Mouse (Mus musculus): Measurements from ENCODE around the gene Gcsam. TPM values are rescaled to one million over a fixed set of nuclear protein-coding genes. Genes with fewer than 3 reads are reported as not detected.

The Gcsam gene
- polyA plus RNA-seq, 1 experiment from 2014 or later, result not detected

GRCm38 (mm10) chr16:45654465-45654864, 44.3 kb downstream of the Gcsam start:
- WGBS, result 62% methylated on average over 9 of the region's 9 CpGs
- Histone ChIP-seq H3K36me3 (no peaks in the 10 kb centered on the region), H3K27ac (no peak overlapping the region), H3K9me3 (replicated peaks) (no peaks in the 10 kb centered on the region), H3K4me1 (peaks cover 10% of the 10 kb centered on the region), H3K4me3 (no peak overlapping the region; the same call in 1 of the 2 replicates), H3K27me3 (ENCODE audit: low read depth, poor library complexity, severe bottlenecking) (peaks cover 31% of the 10 kb centered on the region)
- DNase-seq (ENCODE audit: low spot score), result no peak

GRCm38 (mm10) chr16:45657574-45658159, 47.5 kb downstream of the Gcsam start:
- Histone ChIP-seq H3K9me3 (replicated peaks) (no peaks in the 10 kb centered on the region), H3K4me3 (no peak overlapping the region), H3K36me3 (no peaks in the 10 kb centered on the region), H3K4me1 (peaks cover 10% of the 10 kb centered on the region), H3K27me3 (ENCODE audit: low read depth, poor library complexity, severe bottlenecking) (peaks cover 27% of the 10 kb centered on the region), H3K27ac (no peak overlapping the region)
- no peak for DNase-seq (ENCODE audit: low spot score)
- WGBS, result 91% methylated on average over 12 of the region's 12 CpGs

GRCm38 (mm10) chr16:45658248-45658647, 48.1 kb downstream of the Gcsam start:
- no peaks in the 10 kb centered on the region for H3K36me3 ChIP-seq
- peaks cover 9% of the 10 kb centered on the region for H3K4me1 ChIP-seq
- H3K9me3 ChIP-seq (replicated peaks), result no peaks in the 10 kb centered on the region
- no peak overlapping the region for H3K4me3 ChIP-seq
- no peak for DNase-seq (ENCODE audit: low spot score)
- WGBS, result 86% methylated on average over 1 of the region's 1 CpGs
- peaks cover 21% of the 10 kb centered on the region for H3K27me3 ChIP-seq (ENCODE audit: low read depth, poor library complexity, severe bottlenecking)
- no peak overlapping the region for H3K27ac ChIP-seq

DNA sequence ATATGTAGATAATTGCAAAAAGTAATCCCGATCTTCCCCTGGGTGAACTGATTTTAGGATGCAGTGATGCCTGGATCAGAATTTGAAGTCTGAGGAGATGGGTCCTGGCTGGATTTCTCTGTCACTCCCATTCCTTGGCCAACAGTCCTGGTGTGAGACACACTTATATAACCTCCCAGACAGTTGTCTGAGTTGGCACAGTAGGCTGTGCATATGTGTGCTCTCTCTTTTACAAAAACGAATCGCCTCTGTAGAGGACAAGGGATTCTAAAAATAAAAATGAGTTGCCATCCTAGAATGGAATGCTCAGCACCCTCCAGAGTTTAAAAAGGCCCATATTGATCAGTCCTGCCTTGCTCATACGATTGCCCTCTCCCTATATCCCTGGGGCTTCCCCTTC, 49.4 kb downstream of the Gcsam start:
- Histone ChIP-seq H3K9me3 (replicated peaks) (no peaks in the 10 kb centered on the region), H3K36me3 (no peaks in the 10 kb centered on the region), H3K4me3 (no peak overlapping the region), H3K27me3 (ENCODE audit: low read depth, poor library complexity, severe bottlenecking) (peaks cover 8% of the 10 kb centered on the region), H3K27ac (no peak overlapping the region), H3K4me1 (no peaks in the 10 kb centered on the region)
- 92% methylated on average over 4 of the region's 4 CpGs for WGBS
- no peak for DNase-seq (ENCODE audit: low spot score)

GRCm38 (mm10) chr16:45662381-45662780, 52.2 kb downstream of the Gcsam start:
- Histone ChIP-seq H3K4me1 (no peaks in the 10 kb centered on the region), H3K9me3 (replicated peaks) (no peaks in the 10 kb centered on the region), H3K36me3 (no peaks in the 10 kb centered on the region), H3K4me3 (no peak overlapping the region), H3K27me3 (ENCODE audit: low read depth, poor library complexity, severe bottlenecking) (no peaks in the 10 kb centered on the region), H3K27ac (no peak overlapping the region)
- DNase-seq (ENCODE audit: low spot score), result no peak

- Histone ChIP-seq H3K27me3 (ENCODE audit: low read depth, poor library complexity, severe bottlenecking) (no peaks in the 10 kb centered on the region), H3K9me3 (replicated peaks) (no peaks in the 10 kb centered on the region), H3K36me3 (no peaks in the 10 kb centered on the region), H3K4me1 (no peaks in the 10 kb centered on the region), H3K4me3 (no peak overlapping the region), H3K27ac (no peak overlapping the region)
- WGBS, result 85% methylated on average over 2 of the region's 2 CpGs
- DNase-seq (ENCODE audit: low spot score), result no peak
Observed at GRCm38 (mm10) chr16:45666136-45666535, 56.0 kb downstream of the Gcsam start.

- 77% methylated on average over 3 of the region's 3 CpGs for WGBS
- no peaks in the 10 kb centered on the region for H3K4me1 ChIP-seq
- no peak overlapping the region for H3K27ac ChIP-seq
- DNase-seq (ENCODE audit: low spot score), result no peak
- H3K4me3 ChIP-seq, result no peak overlapping the region
- no peaks in the 10 kb centered on the region for H3K9me3 ChIP-seq (replicated peaks)
- H3K27me3 ChIP-seq (ENCODE audit: low read depth, poor library complexity, severe bottlenecking), result no peaks in the 10 kb centered on the region
- no peaks in the 10 kb centered on the region for H3K36me3 ChIP-seq
Observed at GRCm38 (mm10) chr16:45668178-45668577, 58.0 kb downstream of the Gcsam start.

GRCm38 (mm10) chr16:45670005-45670404, 59.8 kb downstream of the Gcsam start:
- no peaks in the 10 kb centered on the region for H3K36me3 ChIP-seq
- H3K27me3 ChIP-seq (ENCODE audit: low read depth, poor library complexity, severe bottlenecking), result no peaks in the 10 kb centered on the region
- no peaks in the 10 kb centered on the region for H3K4me1 ChIP-seq
- 88% methylated on average over 4 of the region's 4 CpGs for WGBS
- H3K4me3 ChIP-seq, result no peak overlapping the region
- H3K27ac ChIP-seq, result no peak overlapping the region
- no peak for DNase-seq (ENCODE audit: low spot score)
- H3K9me3 ChIP-seq (replicated peaks), result no peaks in the 10 kb centered on the region

Other genes starting within 250 kb of the Gcsam start
- 2.3 and 3.7 TPM in 2 replicates for gene Cd200, start 201.3 kb upstream of the Gcsam start, polyA plus RNA-seq (2016; fragmentation: Nextera tagmentation; extraction: Ambion mirVana)
- gene Gm609, start 117.4 kb upstream of the Gcsam start, polyA plus RNA-seq (2016; fragmentation: Nextera tagmentation; extraction: Ambion mirVana), result not detected in 2 replicates
- gene Gm17783, start 78.3 kb upstream of the Gcsam start, polyA plus RNA-seq (2016; fragmentation: Nextera tagmentation; extraction: Ambion mirVana), result not detected in 2 replicates
- not detected in 2 replicates for gene Slc9c1, start 75.1 kb upstream of the Gcsam start, polyA plus RNA-seq (2016; fragmentation: Nextera tagmentation; extraction: Ambion mirVana)
- gene BC016579, start 43.7 kb downstream of the Gcsam start, polyA plus RNA-seq (2016; fragmentation: Nextera tagmentation; extraction: Ambion mirVana), result 0.11 TPM in 1 of 2 replicates, not detected in the other
- gene Tmprss7, start 83.3 kb downstream of the Gcsam start, polyA plus RNA-seq (2016; fragmentation: Nextera tagmentation; extraction: Ambion mirVana), result 0.18 TPM in 1 of 2 replicates, not detected in the other
- 23.5 and 28.5 TPM in 2 replicates for gene Tagln3, start 114.2 kb downstream of the Gcsam start, polyA plus RNA-seq (2016; fragmentation: Nextera tagmentation; extraction: Ambion mirVana)
- gene Abhd10, start 132.6 kb downstream of the Gcsam start, polyA plus RNA-seq (2016; fragmentation: Nextera tagmentation; extraction: Ambion mirVana), result 38.8 and 43.0 TPM in 2 replicates

All from limb, embryonic 10.5 days (tissue).